Mouse (Mus musculus) NIH3T3 (cell line): ENCODE measurements at regions not wholly inside any gene's neighbourhood (a gene's known extent, or its start where the extent isn't known, plus 50 kb on each side); places are given as distances from the start of the nearest gene placed in this dataset.

Source experiments
- DNase-seq: peaks from one replicate; pipeline ENCODE4 v3.0.0-alpha.2; 2012; ENCODE audit warnings: low read depth

DNA sequence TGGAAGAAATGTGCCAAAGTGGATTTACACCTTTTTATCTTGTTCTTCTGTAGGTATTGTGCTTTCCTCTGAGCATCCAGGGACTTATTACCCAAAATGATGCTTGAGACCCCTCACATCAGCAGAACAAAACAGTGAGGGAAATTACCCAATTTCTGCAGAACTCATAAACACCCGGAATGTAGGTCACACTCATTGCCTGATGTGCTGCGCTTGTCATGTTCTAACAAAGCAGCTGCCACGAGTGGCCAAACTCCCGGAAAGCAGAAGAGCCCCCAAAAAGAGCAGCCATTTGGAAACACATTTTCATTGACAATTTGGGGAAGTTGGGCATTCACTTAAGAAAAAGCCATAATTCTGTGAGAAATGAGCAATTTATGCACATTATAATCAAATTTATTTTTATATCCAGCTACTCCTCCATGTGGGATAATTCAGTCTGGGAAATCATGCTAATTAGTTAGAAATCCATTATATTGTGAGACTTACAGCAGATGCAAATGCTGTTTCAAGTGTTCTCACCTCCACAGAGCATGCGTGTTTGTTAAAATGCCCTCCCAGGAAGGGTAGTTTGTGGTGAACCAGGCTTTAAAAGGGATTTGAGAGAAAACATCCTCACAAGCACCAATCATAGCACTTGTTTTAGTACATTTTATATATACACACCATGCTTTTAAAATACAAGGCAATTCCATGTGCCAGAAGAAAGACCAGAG is 931.9 kb upstream of the Klhl29 start:
- no peak for DNase-seq

DNA sequence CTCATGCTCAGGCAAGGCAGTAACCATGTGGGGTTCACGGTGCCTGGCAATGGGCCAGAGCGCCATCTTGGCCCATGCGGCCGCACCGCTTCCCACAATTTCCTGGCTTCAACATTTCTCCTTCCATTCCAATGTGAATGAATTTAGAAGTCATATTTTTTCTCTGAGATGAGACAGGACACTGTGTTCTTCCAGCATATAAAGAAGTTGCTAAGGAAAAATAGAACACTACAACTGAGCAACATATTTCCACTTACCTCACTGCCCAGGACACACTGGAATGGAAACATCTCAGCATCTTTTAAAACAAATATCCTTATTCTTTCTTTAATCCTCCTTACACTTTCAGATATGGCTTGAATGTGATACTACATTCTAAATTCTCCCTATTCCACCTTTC is 912.1 kb upstream of the Klhl29 start:
- peak; percentile 3 for DNase-seq

DNA sequence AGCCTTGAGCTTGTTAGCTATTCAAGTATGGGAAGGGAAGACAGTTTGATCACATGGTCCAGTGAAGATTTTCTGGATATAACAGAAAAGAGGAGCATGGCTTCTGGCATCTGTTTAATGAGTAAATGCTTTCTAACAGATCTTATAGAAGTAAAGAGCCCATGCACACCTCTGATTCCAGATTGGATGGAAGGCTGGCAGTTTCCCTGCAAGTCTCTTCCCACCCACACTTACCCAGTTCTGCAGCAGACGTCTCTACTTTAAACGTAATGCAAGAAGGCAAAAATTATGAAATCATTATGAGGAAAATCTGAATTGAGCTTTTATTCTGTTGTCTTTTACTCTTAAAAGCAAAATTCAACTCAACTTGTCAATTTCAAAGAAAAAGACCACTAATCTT is 888.5 kb upstream of the Klhl29 start:
- DNase-seq = no peak
